Mouse (Mus musculus) forebrain, embryonic 15.5 days (tissue): ENCODE results near the gene Gm5485. TPM values are rescaled to one million over a fixed set of nuclear protein-coding genes. Genes with fewer than 3 reads are reported as not detected.
A peak's percentile ranks its signal among the peaks of the same experiment; 100 is the strongest.

Experiments used
- ATAC-seq: fragments of 200-750 bp; cut with Nextera tagmentation; replicated peaks from 2 replicates; pipeline ENCODE4 v1.8.0; 2017; ENCODE audit warnings: mild to moderate bottlenecking, moderate TSS enrichment, moderate library complexity
- H3K27ac ChIP-seq: fragments of 300-500 bp; sonication (generic); replicated peaks from 2 replicates; pipeline ENCODE4 v1.5.1; 2015; ENCODE audit warnings: mild to moderate bottlenecking, inconsistent platforms
- H3K27me3 ChIP-seq: fragments of 300-500 bp; sonication (generic); 2 replicates; pipeline ENCODE4 v1.6.1; 2015; ENCODE audit warnings: inconsistent platforms
- H3K36me3 ChIP-seq: fragments of 300-500 bp; sonication (generic); 2 replicates; pipeline ENCODE4 v1.6.1; 2015; ENCODE audit warnings: mild to moderate bottlenecking, inconsistent platforms
- H3K4me1 ChIP-seq: fragments of 300-500 bp; sonication (generic); 2 replicates; pipeline ENCODE4 v1.6.1; 2015; ENCODE audit warnings: inconsistent platforms
- H3K4me2 ChIP-seq: fragments of 300-500 bp; sonication (generic); replicated peaks from 2 replicates; pipeline ENCODE4 v1.6.1; 2015; ENCODE audit warnings: mild to moderate bottlenecking, inconsistent platforms
- H3K4me3 ChIP-seq: fragments of 300-500 bp; sonication (generic); 2 replicates; pipeline ENCODE4 v1.5.1; 2015; ENCODE audit warnings: mild to moderate bottlenecking, inconsistent platforms
- H3K9ac ChIP-seq: fragments of 300-500 bp; sonication (generic); replicated peaks from 2 replicates; pipeline ENCODE4 v1.6.1; 2015; ENCODE audit warnings: mild to moderate bottlenecking, inconsistent platforms
- H3K9me3 ChIP-seq: fragments of 300-500 bp; sonication (generic); 2 replicates; pipeline ENCODE4 v1.6.1; 2016; ENCODE audit warnings: inconsistent platforms
- WGBS: fragments of 180-500 bp; shearing (Covaris S2); methylation state at CpG from one replicate; pipeline ENCODE4 v1.1.7; 2015; ENCODE audit warnings: mixed read lengths; 5-methylcytosine and 5-hydroxymethylcytosine counted together
- polyA plus RNA-seq: library from polyadenylated mRNA; unstranded; fragments of >200 nt; fragmentation: Nextera tagmentation; extraction: Ambion mirVana; gene quantifications from 2 replicates; pipeline ENCODE4 v1.2.1, GENCODE M21; 2015

Gm5485 gene
- not detected in 2 replicates for polyA plus RNA-seq

DNA sequence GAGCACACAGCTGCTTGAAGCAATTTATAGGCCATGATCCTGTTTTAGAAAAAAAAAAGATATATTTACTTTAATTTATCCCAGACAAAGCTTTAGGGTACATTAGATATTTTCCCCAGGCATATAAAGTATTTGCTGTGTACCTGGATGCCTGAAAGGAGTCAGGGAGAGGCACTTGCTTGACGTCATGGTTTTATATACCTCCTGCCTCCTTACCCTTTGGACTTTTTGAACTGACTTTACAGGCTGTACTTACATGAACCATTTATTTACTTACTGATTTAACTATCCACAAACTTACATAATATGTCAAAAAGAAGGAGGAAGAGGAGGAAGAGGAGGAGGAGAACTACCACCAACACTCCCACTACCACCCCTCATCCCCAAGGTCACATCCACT is at the start of gene Gm5485:
TSS of gene Gm5485 (minus strand) at position 171 of the 400 bp plus-strand sequence.
- H3K9me3 ChIP-seq, result no peaks in the 10 kb centered on the region
- ATAC-seq, result no peak
- no peaks in the 10 kb centered on the region for H3K4me1 ChIP-seq
- WGBS, result 91% methylated on average over 1 of the region's 1 CpGs
- no peaks in the 10 kb centered on the region for H3K27me3 ChIP-seq
- no peak within 1 kb of the TSS for H3K4me2 ChIP-seq
- no peaks in the 10 kb centered on the region for H3K36me3 ChIP-seq
- H3K9ac ChIP-seq, result no peak within 1 kb of the TSS
- no peak within 1 kb of the TSS for H3K4me3 ChIP-seq
- H3K27ac ChIP-seq, result no peak within 1 kb of the TSS

- H3K27me3 ChIP-seq, result no peaks in the 10 kb centered on the region
- H3K4me1 ChIP-seq, result no peaks in the 10 kb centered on the region
- WGBS, result 91% methylated on average over 3 of the region's 3 CpGs
- no peaks in the 10 kb centered on the region for H3K36me3 ChIP-seq
- no peak overlapping the region for H3K27ac ChIP-seq
- H3K4me3 ChIP-seq, result no peak overlapping the region
- no peak overlapping the region for H3K9ac ChIP-seq
- H3K9me3 ChIP-seq, result no peaks in the 10 kb centered on the region
- ATAC-seq, result no peak
- H3K4me2 ChIP-seq, result no peak overlapping the region
Observed at GRCm38 (mm10) chr16:48453264-48453663, 41.0 kb upstream of the Gm5485 start.

DNA sequence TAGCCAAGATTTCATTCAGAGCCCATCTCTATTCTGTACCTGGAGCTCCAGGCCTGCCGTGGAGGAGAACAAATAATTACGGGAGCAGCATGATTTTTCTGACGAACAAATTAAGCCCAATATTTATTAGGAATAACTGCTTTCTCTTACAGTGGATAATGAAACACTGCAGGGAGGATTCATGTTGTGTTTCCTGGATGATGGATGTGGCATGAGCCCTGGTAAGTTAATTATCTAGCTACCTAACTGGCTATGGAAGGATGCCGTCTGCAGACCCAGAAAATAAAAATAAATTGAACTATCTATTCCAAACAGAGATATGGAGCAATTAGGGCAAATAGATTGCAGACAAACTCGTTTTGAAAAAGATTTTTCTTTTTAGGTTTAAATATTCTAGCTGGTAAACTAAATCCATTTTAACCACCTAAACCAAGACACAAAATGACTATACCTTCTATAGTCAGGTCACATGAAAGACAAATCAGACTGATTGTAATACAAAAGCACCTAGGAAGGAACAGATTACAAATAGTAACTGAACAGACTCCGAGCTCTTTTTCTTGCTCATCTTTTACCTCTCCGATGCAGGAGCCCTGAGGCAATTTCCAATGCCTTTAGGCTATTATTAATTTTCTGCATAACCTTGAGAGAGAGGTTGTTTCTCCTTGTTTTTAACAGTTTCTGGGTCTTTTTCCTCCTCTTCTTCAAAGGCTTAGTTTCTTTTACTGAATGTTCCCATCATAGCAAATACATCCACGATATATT is 34.1 kb upstream of the Gm5485 start:
- Histone ChIP-seq H3K36me3 (no peaks in the 10 kb centered on the region), H3K4me2 (no peak overlapping the region), H3K27me3 (no peaks in the 10 kb centered on the region), H3K27ac (no peak overlapping the region), H3K9ac (no peak overlapping the region), H3K9me3 (no peaks in the 10 kb centered on the region), H3K4me1 (no peaks in the 10 kb centered on the region), H3K4me3 (no peak overlapping the region)
- no peak for ATAC-seq
- 74% methylated on average over 8 of the region's 8 CpGs for WGBS

GRCm38 (mm10) chr16:48444589-48444988 is 32.4 kb upstream of the Gm5485 start:
- no peaks in the 10 kb centered on the region for H3K36me3 ChIP-seq
- no peaks in the 10 kb centered on the region for H3K9me3 ChIP-seq
- H3K4me2 ChIP-seq, result no peak overlapping the region
- ATAC-seq, result no peak
- no peaks in the 10 kb centered on the region for H3K27me3 ChIP-seq
- no peak overlapping the region for H3K4me3 ChIP-seq
- no peak overlapping the region for H3K9ac ChIP-seq
- 97% methylated on average over 5 of the region's 5 CpGs for WGBS
- H3K4me1 ChIP-seq, result no peaks in the 10 kb centered on the region
- no peak overlapping the region for H3K27ac ChIP-seq

GRCm38 (mm10) chr16:48437476-48437875 is 25.3 kb upstream of the Gm5485 start:
- Histone ChIP-seq H3K9ac (no peak overlapping the region), H3K9me3 (no peaks in the 10 kb centered on the region), H3K4me1 (no peaks in the 10 kb centered on the region), H3K36me3 (no peaks in the 10 kb centered on the region), H3K27me3 (no peaks in the 10 kb centered on the region), H3K4me3 (no peak overlapping the region), H3K27ac (no peak overlapping the region), H3K4me2 (no peak overlapping the region)
- no peak for ATAC-seq

GRCm38 (mm10) chr16:48435454-48435853 is 23.2 kb upstream of the Gm5485 start:
- Histone ChIP-seq H3K9ac (no peak overlapping the region), H3K4me3 (no peak overlapping the region), H3K27ac (no peak overlapping the region), H3K9me3 (no peaks in the 10 kb centered on the region), H3K4me2 (no peak overlapping the region), H3K27me3 (no peaks in the 10 kb centered on the region), H3K4me1 (no peaks in the 10 kb centered on the region), H3K36me3 (no peaks in the 10 kb centered on the region)
- no peak for ATAC-seq
- WGBS, result 13% methylated on average over 1 of the region's 1 CpGs

GRCm38 (mm10) chr16:48431027-48431426 is 18.8 kb upstream of the Gm5485 start, which contains the start of gene Morc1:
TSS of gene Morc1 (plus strand) at chr16:48431237.
- H3K9ac ChIP-seq, result no peak within 1 kb of the TSS
- 95% methylated on average over 15 of the region's 15 CpGs for WGBS
- no peak for ATAC-seq
- H3K36me3 ChIP-seq, result no peaks in the 10 kb centered on the region
- no peaks in the 10 kb centered on the region for H3K9me3 ChIP-seq
- 0 out of 2 replicates have a peak, but pooled peaks cover 8% of the 10 kb centered on the region for H3K4me1 ChIP-seq
- no peak within 1 kb of the TSS for H3K4me2 ChIP-seq
- no peaks in the 10 kb centered on the region for H3K27me3 ChIP-seq
- H3K27ac ChIP-seq, result no peak within 1 kb of the TSS
- no peak within 1 kb of the TSS for H3K4me3 ChIP-seq

DNA sequence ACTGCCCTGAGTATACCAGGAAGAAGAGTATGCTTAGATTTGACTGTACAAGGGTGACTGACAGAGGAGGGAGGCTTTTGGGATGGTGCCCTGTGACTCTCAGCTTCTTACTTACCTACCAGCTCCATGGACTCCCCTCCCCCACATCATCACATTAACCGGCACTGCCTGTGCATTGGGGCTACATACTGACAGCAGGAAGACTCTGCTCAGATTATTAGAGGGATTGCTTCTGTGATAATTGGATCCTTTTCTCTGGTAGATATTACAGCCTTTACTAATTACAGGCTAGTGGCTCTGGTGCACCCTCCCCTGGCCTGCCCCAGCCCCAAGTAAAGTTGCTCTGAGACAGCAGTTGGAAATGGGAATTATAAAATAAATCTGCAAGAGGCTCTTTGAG is 17.2 kb upstream of the Gm5485 start:
- ATAC-seq, result peak; percentile 69; the same call in 1 of the 2 replicates
- H3K9ac ChIP-seq, result no peak overlapping the region
- 32% methylated on average over 1 of the region's 1 CpGs for WGBS
- H3K27ac ChIP-seq, result 0 out of 2 replicates have a peak overlapping the region, but pooled peaks have one; percentile 19
- no peaks in the 10 kb centered on the region for H3K36me3 ChIP-seq
- no peak overlapping the region for H3K4me3 ChIP-seq
- 0 out of 2 replicates have a peak, but pooled peaks cover 8% of the 10 kb centered on the region for H3K4me1 ChIP-seq
- no peak overlapping the region for H3K4me2 ChIP-seq
- no peaks in the 10 kb centered on the region for H3K9me3 ChIP-seq
- no peaks in the 10 kb centered on the region for H3K27me3 ChIP-seq

DNA sequence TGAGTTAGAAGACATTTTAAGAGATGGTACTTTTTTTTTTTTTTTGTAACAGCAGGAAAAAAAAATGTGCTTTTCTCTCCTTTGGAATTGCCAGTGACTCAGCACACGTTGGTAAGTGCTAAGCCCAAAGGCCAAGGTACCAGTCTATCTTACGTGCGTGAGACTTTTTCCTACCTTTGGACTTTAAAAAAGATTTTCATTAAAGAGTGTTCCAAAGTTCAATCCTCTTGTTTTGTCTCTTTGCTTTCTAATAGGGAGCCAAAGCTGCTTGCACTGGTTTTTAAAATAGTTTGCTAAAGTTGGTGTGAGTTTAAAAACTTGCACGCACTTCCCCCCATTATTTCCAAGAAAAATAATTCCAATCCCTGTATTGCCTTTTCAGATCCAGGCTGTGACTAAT is 11.9 kb upstream of the Gm5485 start:
- Histone ChIP-seq H3K27ac (no peak overlapping the region), H3K27me3 (no peaks in the 10 kb centered on the region), H3K36me3 (no peaks in the 10 kb centered on the region), H3K9ac (no peak overlapping the region), H3K4me2 (no peak overlapping the region), H3K4me3 (no peak overlapping the region), H3K9me3 (no peaks in the 10 kb centered on the region), H3K4me1 (no peaks in the 10 kb centered on the region)
- WGBS, result 90% methylated on average over 4 of the region's 4 CpGs
- no peak for ATAC-seq

DNA sequence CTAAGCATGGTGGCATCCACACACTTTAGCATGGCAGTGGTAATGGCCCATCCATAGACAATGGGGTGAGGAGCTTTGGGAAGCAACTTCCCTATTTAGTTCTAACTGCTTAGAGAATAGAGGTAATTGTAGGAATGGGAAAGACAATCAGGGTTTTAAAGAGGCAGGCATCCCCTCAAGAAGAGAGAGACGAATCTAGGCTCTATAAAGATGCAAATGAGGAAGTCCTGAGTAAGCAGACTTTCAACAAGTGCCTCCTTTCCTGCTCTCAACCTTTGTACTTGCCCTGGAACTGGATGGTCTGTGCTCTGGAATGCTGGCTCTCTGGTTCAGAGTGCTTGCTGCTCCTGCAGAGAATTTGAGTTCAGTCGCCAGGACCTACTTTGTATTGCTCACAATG is 10.3 kb upstream of the Gm5485 start:
- Histone ChIP-seq H3K9me3 (no peaks in the 10 kb centered on the region), H3K27me3 (no peaks in the 10 kb centered on the region), H3K27ac (no peak overlapping the region), H3K9ac (no peak overlapping the region), H3K4me1 (no peaks in the 10 kb centered on the region), H3K4me2 (no peak overlapping the region), H3K4me3 (no peak overlapping the region), H3K36me3 (no peaks in the 10 kb centered on the region)
- 13% methylated on average over 2 of the region's 2 CpGs for WGBS
- ATAC-seq, result no peak

- ATAC-seq, result no peak
- Histone ChIP-seq H3K9ac (no peak overlapping the region), H3K4me1 (no peaks in the 10 kb centered on the region), H3K9me3 (no peaks in the 10 kb centered on the region), H3K4me2 (no peak overlapping the region), H3K36me3 (no peaks in the 10 kb centered on the region), H3K27ac (no peak overlapping the region), H3K27me3 (no peaks in the 10 kb centered on the region), H3K4me3 (no peak overlapping the region)
- 82% methylated on average over 2 of the region's 2 CpGs for WGBS
Observed at GRCm38 (mm10) chr16:48419035-48419434, 6.8 kb upstream of the Gm5485 start.

DNA sequence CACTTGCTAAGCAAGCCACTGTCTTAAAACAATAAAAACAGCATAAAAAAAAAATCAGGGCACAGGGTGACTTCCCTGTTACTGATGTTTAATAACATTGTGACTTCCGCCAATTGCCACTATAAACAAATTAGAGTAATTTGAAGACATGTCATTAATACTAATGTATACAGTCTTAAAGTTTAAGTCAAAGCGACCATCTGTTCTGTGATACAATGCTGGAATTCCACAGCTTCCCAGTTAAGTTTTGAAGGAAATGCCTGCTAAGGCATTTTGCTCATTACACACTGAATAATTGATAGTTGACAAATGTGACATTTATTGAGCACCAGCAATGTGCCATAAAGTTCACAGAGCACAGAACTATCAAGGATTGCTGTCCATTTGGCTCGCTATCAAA is 6.3 kb upstream of the Gm5485 start:
- Histone ChIP-seq H3K4me3 (no peak overlapping the region), H3K36me3 (no peaks in the 10 kb centered on the region), H3K27me3 (no peaks in the 10 kb centered on the region), H3K4me2 (no peak overlapping the region), H3K27ac (no peak overlapping the region), H3K9ac (no peak overlapping the region), H3K4me1 (no peaks in the 10 kb centered on the region), H3K9me3 (no peaks in the 10 kb centered on the region)
- ATAC-seq, result no peak
- WGBS, result 80% methylated on average over 3 of the region's 3 CpGs

- no peak overlapping the region for H3K4me2 ChIP-seq
- 77% methylated on average over 3 of the region's 3 CpGs for WGBS
- H3K4me3 ChIP-seq, result no peak overlapping the region
- no peaks in the 10 kb centered on the region for H3K36me3 ChIP-seq
- H3K4me1 ChIP-seq, result no peaks in the 10 kb centered on the region
- no peak overlapping the region for H3K27ac ChIP-seq
- no peak for ATAC-seq
- H3K9me3 ChIP-seq, result no peaks in the 10 kb centered on the region
- no peak overlapping the region for H3K9ac ChIP-seq
- H3K27me3 ChIP-seq, result no peaks in the 10 kb centered on the region
Observed at GRCm38 (mm10) chr16:48410125-48410524, 2.1 kb downstream of the Gm5485 start.
